Mouse (Mus musculus): ENCODE data around the gene Zbtb20.

DNA sequence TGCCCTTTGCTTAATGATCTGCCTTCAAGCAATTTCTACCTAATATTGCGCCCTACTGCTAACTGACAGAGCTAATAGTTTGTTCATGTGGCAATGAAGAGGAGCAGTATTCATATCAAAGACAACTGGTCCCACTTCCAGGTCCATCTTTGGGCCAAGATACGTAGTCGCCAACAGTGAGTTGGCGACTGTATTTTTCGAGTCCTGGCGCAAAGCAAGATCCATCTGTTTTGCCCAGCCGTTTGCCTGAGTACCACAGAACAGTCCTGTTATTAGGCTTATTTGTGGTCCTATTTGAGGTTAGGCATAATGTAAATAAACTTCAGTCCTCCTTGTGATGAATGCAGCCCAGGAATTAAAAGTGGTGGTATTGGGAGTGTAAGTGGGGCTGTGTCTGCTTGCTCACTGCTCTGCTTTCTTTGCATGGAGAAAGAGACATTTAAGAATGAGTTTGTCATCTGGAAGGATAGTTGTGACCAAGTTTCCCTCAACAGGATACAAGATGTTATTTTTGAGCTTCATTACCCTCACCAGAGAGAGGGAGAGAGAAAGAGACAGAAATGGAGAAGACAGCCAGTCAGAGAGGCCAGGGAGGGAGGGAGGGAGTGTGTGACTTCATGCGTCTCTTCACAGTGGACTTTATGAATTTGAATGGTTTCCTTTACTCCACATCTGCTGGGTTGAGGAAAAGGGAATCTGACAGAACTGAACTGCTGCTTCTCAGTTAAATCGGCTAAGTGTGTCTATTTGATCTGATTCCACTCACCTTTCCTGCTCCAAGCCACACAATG lies 315.6 kb downstream of the Zbtb20 start:
- TF ChIP-seq CTCF (IDR thresholded peaks at IDR 0.05; ENCODE audit: low read depth) (no peak), EP300 (IDR thresholded peaks at IDR 0.05; ENCODE audit: low read depth) (no peak)

All from heart, postnatal 0 days (tissue).